Mouse (Mus musculus) kidney, postnatal 0 days (tissue): Measurements from ENCODE around the gene Zfp235. TPM values are rescaled to one million over a fixed set of nuclear protein-coding genes. Genes with fewer than 3 reads are reported as not detected.

Experiments used
- ATAC-seq: fragments of 200-750 bp; cut with Nextera tagmentation; replicated peaks from 2 replicates; pipeline ENCODE4 v1.8.0; 2017; ENCODE audit warnings: low read depth, moderate number of reproducible peaks, moderate TSS enrichment, moderate library complexity; ENCODE audit not compliant: low FRiP score
- DNase-seq: peaks from one replicate; pipeline ENCODE4 v3.0.0-alpha.2; 2016; ENCODE audit warnings: low spot score
- H3K27ac ChIP-seq: fragments of 300-500 bp; sonication (generic); 2 replicates; pipeline ENCODE4 v1.5.1; 2014; ENCODE audit warnings: mild to moderate bottlenecking
- H3K27me3 ChIP-seq: fragments of 300-500 bp; sonication (generic); 2 replicates; pipeline ENCODE4 v1.6.1; 2014; ENCODE audit warnings: low read length, mixed read lengths; ENCODE audit not compliant: insufficient read depth
- H3K36me3 ChIP-seq: fragments of 300-500 bp; sonication (generic); 2 replicates; pipeline ENCODE4 v1.6.1; 2014; ENCODE audit warnings: low read length, mixed read lengths; ENCODE audit not compliant: insufficient read depth
- H3K4me1 ChIP-seq: fragments of 300-500 bp; sonication (generic); replicated peaks from 2 replicates; pipeline ENCODE4 v1.6.1; 2014; ENCODE audit warnings: antibody characterized with exemption, low read length, mixed read lengths; ENCODE audit not compliant: insufficient read depth
- H3K4me2 ChIP-seq: fragments of 300-500 bp; sonication (generic); 2 replicates; pipeline ENCODE4 v1.6.1; 2014; ENCODE audit warnings: mild to moderate bottlenecking, low read length, moderate library complexity, mixed read lengths
- H3K4me3 ChIP-seq: fragments of 300-500 bp; sonication (generic); replicated peaks from 2 replicates; pipeline ENCODE4 v1.5.1; 2014; ENCODE audit warnings: low read depth, low read length
- H3K9ac ChIP-seq: fragments of 300-500 bp; sonication (generic); 2 replicates; pipeline ENCODE4 v1.6.1; 2014; ENCODE audit warnings: low read depth, low read length
- H3K9me3 ChIP-seq: fragments of 300-500 bp; sonication (generic); replicated peaks from 2 replicates; pipeline ENCODE4 v1.6.1; 2016; ENCODE audit warnings: low read length, inconsistent platforms, mixed read lengths
- CTCF ChIP-seq: IDR thresholded peaks from 2 replicates; pipeline ENCODE4 v1.5.1; 2016; ENCODE audit warnings: antibody characterized with exemption, low read depth, mild to moderate bottlenecking, moderate library complexity
- WGBS: fragments of 180-500 bp; shearing (Covaris S2); extraction: QIAGEN DNeasy Blood & Tissue Kit; methylation state at CpG from one replicate; pipeline ENCODE4 v1.1.7; 2014; 5-methylcytosine and 5-hydroxymethylcytosine counted together
- polyA plus RNA-seq: library from polyadenylated mRNA; unstranded; fragments of >200 nt; fragmentation: Nextera tagmentation; extraction: Ambion mirVana; gene quantifications from 2 replicates; pipeline ENCODE4 v1.2.1, GENCODE M21; 2015

The Zfp235 gene
- polyA plus RNA-seq, 1 experiment from 2014 or later: 13.3 TPM

GRCm38 (mm10) chr7:24189571-24189944 is 55.6 kb downstream of the Zfp235 start:
- Histone ChIP-seq H3K4me3 (no peak overlapping the region), H3K4me1 (no peaks in the 10 kb centered on the region), H3K27me3 (no peaks in the 10 kb centered on the region), H3K9ac (no peak overlapping the region), H3K9me3 (no peaks in the 10 kb centered on the region), H3K36me3 (peaks cover 6% of the 10 kb centered on the region; the same call in 1 of the 2 replicates), H3K4me2 (no peak overlapping the region), H3K27ac (no peak overlapping the region)
- ATAC-seq: no peak
- WGBS: 73% methylated on average over 5 of the region's 5 CpGs
- DNase-seq: no peak
- TF ChIP-seq CTCF: no peak

DNA sequence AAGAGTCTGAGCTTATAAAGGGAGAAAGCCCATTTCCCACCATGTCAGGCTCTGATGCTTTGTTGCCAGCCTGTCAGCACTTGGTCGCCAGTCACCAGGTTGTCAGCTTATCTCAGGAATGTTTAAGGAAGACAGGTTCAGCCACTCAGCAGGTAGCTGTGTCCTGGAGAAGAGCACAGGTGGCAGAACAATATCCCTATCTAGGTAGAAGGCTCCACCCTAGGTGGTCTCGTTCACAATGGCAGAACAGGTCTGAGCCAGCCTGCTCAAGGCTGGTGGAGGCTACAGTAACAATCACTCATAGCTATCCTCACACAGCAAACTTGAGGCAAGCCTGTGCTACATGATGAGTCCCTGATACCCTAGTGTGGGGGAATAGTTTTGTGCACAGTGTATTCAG is 57.4 kb downstream of the Zfp235 start:
- no peak for TF ChIP-seq CTCF
- H3K27ac ChIP-seq: no peak overlapping the region
- H3K9ac ChIP-seq: no peak overlapping the region
- DNase-seq: no peak
- H3K4me3 ChIP-seq: no peak overlapping the region
- no peak for ATAC-seq
- no peaks in the 10 kb centered on the region for H3K9me3 ChIP-seq
- peaks cover 6% of the 10 kb centered on the region; the same call in 1 of the 2 replicates for H3K36me3 ChIP-seq
- no peaks in the 10 kb centered on the region for H3K27me3 ChIP-seq
- WGBS: 88% methylated on average over 2 of the region's 2 CpGs
- H3K4me2 ChIP-seq: no peak overlapping the region
- H3K4me1 ChIP-seq: no peaks in the 10 kb centered on the region

Other genes starting within 250 kb of the Zfp235 start
- not detected in 2 replicates for gene Vmn1r178, start 242.2 kb upstream of the Zfp235 start, polyA plus RNA-seq
- not detected in 2 replicates for gene Vmn1r179, start 207.2 kb upstream of the Zfp235 start, polyA plus RNA-seq
- gene Vmn1r180, start 183.5 kb upstream of the Zfp235 start, polyA plus RNA-seq: not detected in 2 replicates
- not detected in 2 replicates for gene Vmn1r181, start 159.6 kb upstream of the Zfp235 start, polyA plus RNA-seq
- gene V1rd19, start 132.5 kb upstream of the Zfp235 start, polyA plus RNA-seq: not detected in 2 replicates
- not detected in 2 replicates for gene Vmn1r183, start 80.9 kb upstream of the Zfp235 start, polyA plus RNA-seq
- gene Zfp180, start 52.2 kb upstream of the Zfp235 start, polyA plus RNA-seq: 12.1 and 13.6 TPM in 2 replicates
- gene Zfp112, start 21.9 kb upstream of the Zfp235 start, polyA plus RNA-seq: 4.5 and 4.6 TPM in 2 replicates
- gene Zfp114, start 40.9 kb downstream of the Zfp235 start, polyA plus RNA-seq: 2.2 and 2.4 TPM in 2 replicates
- 6.3 and 7.4 TPM in 2 replicates for gene Zfp111, start 77.3 kb downstream of the Zfp235 start, polyA plus RNA-seq
- 2.2 and 2.5 TPM in 2 replicates for gene Zfp109, start 103.4 kb downstream of the Zfp235 start, polyA plus RNA-seq
- 3.2 and 3.3 TPM in 2 replicates for gene Zfp108, start 120.6 kb downstream of the Zfp235 start, polyA plus RNA-seq
- 7.5 and 8.9 TPM in 2 replicates for gene Zfp93, start 136.3 kb downstream of the Zfp235 start, polyA plus RNA-seq
- 22.9 and 24.6 TPM in 2 replicates for gene Zfp61, start 167.1 kb downstream of the Zfp235 start, polyA plus RNA-seq
- gene Zfp94, start 182.5 kb downstream of the Zfp235 start, polyA plus RNA-seq: 9.8 and 10.0 TPM in 2 replicates
- gene Tescl, start 199.8 kb downstream of the Zfp235 start, polyA plus RNA-seq: 0.27 and 0.45 TPM in 2 replicates
- not detected in 2 replicates for gene Lypd5, start 215.0 kb downstream of the Zfp235 start, polyA plus RNA-seq
- 8.0 and 9.6 TPM in 2 replicates for gene Kcnn4, start 236.1 kb downstream of the Zfp235 start, polyA plus RNA-seq